Mouse (Mus musculus) embryonic facial prominence, embryonic 12.5 days (tissue): ENCODE data around the gene Entpd7. TPM values are rescaled to one million over a fixed set of nuclear protein-coding genes. Genes with fewer than 3 reads are reported as not detected.
A peak's percentile ranks its signal among the peaks of the same experiment; 100 is the strongest.

Experiments used
- ATAC-seq: fragments of 200-750 bp; cut with Nextera tagmentation; 2 replicates; pipeline ENCODE4 v1.8.0; 2017; ENCODE audit not compliant: insufficient number of reproducible peaks, insufficient read depth, low FRiP score, low TSS enrichment
- H3K27ac ChIP-seq: fragments of 300-500 bp; sonication (generic); 2 replicates; pipeline ENCODE4 v1.5.1; 2016; ENCODE audit warnings: mild to moderate bottlenecking
- H3K27me3 ChIP-seq: fragments of 300-500 bp; sonication (generic); 2 replicates; pipeline ENCODE4 v1.6.1; 2016; ENCODE audit warnings: mild to moderate bottlenecking, moderate library complexity
- H3K36me3 ChIP-seq: fragments of 300-500 bp; sonication (generic); 2 replicates; pipeline ENCODE4 v1.6.1; 2016; ENCODE audit warnings: mild to moderate bottlenecking
- H3K4me1 ChIP-seq: fragments of 300-500 bp; sonication (generic); 2 replicates; pipeline ENCODE4 v1.6.1; 2016
- H3K4me2 ChIP-seq: fragments of 300-500 bp; sonication (generic); replicated peaks from 2 replicates; pipeline ENCODE4 v1.6.1; 2016; ENCODE audit warnings: mild to moderate bottlenecking, moderate library complexity
- H3K4me3 ChIP-seq: fragments of 300-500 bp; sonication (generic); 2 replicates; pipeline ENCODE4 v1.5.1; 2016; ENCODE audit warnings: mild to moderate bottlenecking
- H3K9ac ChIP-seq: fragments of 300-500 bp; sonication (generic); 2 replicates; pipeline ENCODE4 v1.6.1; 2016; ENCODE audit warnings: mild to moderate bottlenecking, moderate library complexity
- H3K9me3 ChIP-seq: fragments of 300-500 bp; sonication (generic); 2 replicates; pipeline ENCODE4 v1.6.1; 2016; ENCODE audit warnings: mild to moderate bottlenecking, moderate library complexity
- WGBS: fragments of 180-500 bp; shearing (Covaris S2); methylation state at CpG from one replicate; pipeline ENCODE4 v1.1.7; 2016; 5-methylcytosine and 5-hydroxymethylcytosine counted together
- polyA plus RNA-seq: library from polyadenylated mRNA; unstranded; fragments of >200 nt; fragmentation: Nextera tagmentation; extraction: Ambion mirVana; gene quantifications from 2 replicates; pipeline ENCODE4 v1.2.1, GENCODE M21; 2016

Gene Entpd7
- polyA plus RNA-seq, 1 experiment from 2014 or later, result 12.0 TPM

GRCm38 (mm10) chr19:43675525-43676400, 13.7 kb upstream of the Entpd7 start:
- Histone ChIP-seq H3K27ac (peak overlapping the region; percentile 90), H3K4me3 (peak overlapping the region; percentile 94), H3K9me3 (no peaks in the 10 kb centered on the region), H3K27me3 (no peaks in the 10 kb centered on the region; the same call in 1 of the 2 replicates), H3K4me2 (peak overlapping the region; percentile 80), H3K9ac (peak overlapping the region; percentile 49), H3K4me1 (peaks cover 18% of the 10 kb centered on the region), H3K36me3 (no peaks in the 10 kb centered on the region)
- WGBS, result 2% methylated on average over 43 of the region's 43 CpGs
- ATAC-seq, result no peak

- H3K9ac ChIP-seq, result no peak overlapping the region
- peaks cover 10% of the 10 kb centered on the region for H3K4me1 ChIP-seq
- no peak overlapping the region for H3K4me2 ChIP-seq
- H3K27me3 ChIP-seq, result no peaks in the 10 kb centered on the region; the same call in 1 of the 2 replicates
- H3K36me3 ChIP-seq, result no peaks in the 10 kb centered on the region
- WGBS, result 82% methylated on average over 8 of the region's 8 CpGs
- no peaks in the 10 kb centered on the region for H3K9me3 ChIP-seq
- no peak overlapping the region for H3K4me3 ChIP-seq
- no peak overlapping the region for H3K27ac ChIP-seq
- no peak for ATAC-seq
Observed at GRCm38 (mm10) chr19:43678467-43679003, 10.9 kb upstream of the Entpd7 start.

- Histone ChIP-seq H3K27ac (no peak overlapping the region), H3K27me3 (no peaks in the 10 kb centered on the region; the same call in 1 of the 2 replicates), H3K4me3 (no peak overlapping the region), H3K36me3 (no peaks in the 10 kb centered on the region), H3K4me2 (no peak overlapping the region), H3K9ac (no peak overlapping the region), H3K9me3 (no peaks in the 10 kb centered on the region), H3K4me1 (peaks cover 8% of the 10 kb centered on the region; the same call in 1 of the 2 replicates)
- 75% methylated on average over 10 of the region's 10 CpGs for WGBS
- ATAC-seq, result no peak
Observed at GRCm38 (mm10) chr19:43679474-43679981, 9.9 kb upstream of the Entpd7 start.

GRCm38 (mm10) chr19:43681541-43681940, 7.9 kb upstream of the Entpd7 start:
- H3K27ac ChIP-seq, result no peak overlapping the region
- ATAC-seq, result no peak
- H3K9me3 ChIP-seq, result no peaks in the 10 kb centered on the region
- H3K4me2 ChIP-seq, result no peak overlapping the region
- H3K9ac ChIP-seq, result no peak overlapping the region
- no peaks in the 10 kb centered on the region; the same call in 1 of the 2 replicates for H3K27me3 ChIP-seq
- WGBS, result 76% methylated on average over 4 of the region's 4 CpGs
- H3K4me3 ChIP-seq, result no peak overlapping the region
- H3K36me3 ChIP-seq, result no peaks in the 10 kb centered on the region
- H3K4me1 ChIP-seq, result peaks cover 2% of the 10 kb centered on the region; the same call in 1 of the 2 replicates

GRCm38 (mm10) chr19:43692815-43693214, 3.3 kb downstream of the Entpd7 start:
- peaks cover 8% of the 10 kb centered on the region; the same call in 1 of the 2 replicates for H3K4me1 ChIP-seq
- no peak overlapping the region for H3K27ac ChIP-seq
- H3K4me2 ChIP-seq, result no peak overlapping the region
- H3K9me3 ChIP-seq, result no peaks in the 10 kb centered on the region
- no peak for ATAC-seq
- H3K36me3 ChIP-seq, result peaks cover 3% of the 10 kb centered on the region; the same call in 1 of the 2 replicates
- H3K4me3 ChIP-seq, result no peak overlapping the region
- no peak overlapping the region for H3K9ac ChIP-seq
- 83% methylated on average over 14 of the region's 14 CpGs for WGBS
- H3K27me3 ChIP-seq, result no peaks in the 10 kb centered on the region

GRCm38 (mm10) chr19:43695514-43695964, 6.1 kb downstream of the Entpd7 start:
- WGBS, result 67% methylated on average over 10 of the region's 10 CpGs
- no peak overlapping the region for H3K4me3 ChIP-seq
- no peak overlapping the region for H3K9ac ChIP-seq
- H3K27ac ChIP-seq, result no peak overlapping the region
- H3K27me3 ChIP-seq, result no peaks in the 10 kb centered on the region
- H3K4me2 ChIP-seq, result no peak overlapping the region
- ATAC-seq, result no peak
- H3K9me3 ChIP-seq, result no peaks in the 10 kb centered on the region
- peaks cover 4% of the 10 kb centered on the region; the same call in 1 of the 2 replicates for H3K4me1 ChIP-seq
- peaks cover 11% of the 10 kb centered on the region for H3K36me3 ChIP-seq

- Histone ChIP-seq H3K4me3 (no peak overlapping the region), H3K9me3 (no peaks in the 10 kb centered on the region), H3K27ac (no peak overlapping the region), H3K9ac (no peak overlapping the region), H3K27me3 (no peaks in the 10 kb centered on the region), H3K4me1 (no peaks in the 10 kb centered on the region), H3K4me2 (no peak overlapping the region), H3K36me3 (peaks cover 19% of the 10 kb centered on the region)
- ATAC-seq, result no peak
- WGBS, result 90% methylated on average over 5 of the region's 5 CpGs
Observed at GRCm38 (mm10) chr19:43697666-43698370, 8.3 kb downstream of the Entpd7 start.

GRCm38 (mm10) chr19:43699021-43699762, 9.7 kb downstream of the Entpd7 start:
- WGBS, result 72% methylated on average over 11 of the region's 11 CpGs
- Histone ChIP-seq H3K4me3 (no peak overlapping the region), H3K36me3 (peaks cover 23% of the 10 kb centered on the region), H3K9ac (no peak overlapping the region), H3K27me3 (no peaks in the 10 kb centered on the region), H3K4me2 (no peak overlapping the region), H3K9me3 (no peaks in the 10 kb centered on the region), H3K4me1 (no peaks in the 10 kb centered on the region), H3K27ac (no peak overlapping the region)
- no peak for ATAC-seq

- Histone ChIP-seq H3K36me3 (peaks cover 28% of the 10 kb centered on the region), H3K4me2 (no peak overlapping the region), H3K27me3 (no peaks in the 10 kb centered on the region), H3K4me3 (no peak overlapping the region), H3K4me1 (no peaks in the 10 kb centered on the region), H3K9ac (no peak overlapping the region), H3K27ac (no peak overlapping the region), H3K9me3 (no peaks in the 10 kb centered on the region)
- no peak for ATAC-seq
- WGBS, result 87% methylated on average over 6 of the region's 6 CpGs
Observed at GRCm38 (mm10) chr19:43699763-43700155, 10.3 kb downstream of the Entpd7 start.

GRCm38 (mm10) chr19:43704211-43704610, 14.7 kb downstream of the Entpd7 start:
- H3K9ac ChIP-seq, result no peak overlapping the region
- H3K36me3 ChIP-seq, result peaks cover 66% of the 10 kb centered on the region
- H3K27ac ChIP-seq, result no peak overlapping the region
- 88% methylated on average over 11 of the region's 11 CpGs for WGBS
- no peak overlapping the region for H3K4me3 ChIP-seq
- H3K9me3 ChIP-seq, result no peaks in the 10 kb centered on the region
- no peaks in the 10 kb centered on the region for H3K4me1 ChIP-seq
- no peak overlapping the region for H3K4me2 ChIP-seq
- H3K27me3 ChIP-seq, result no peaks in the 10 kb centered on the region
- ATAC-seq, result no peak
